Mouse (Mus musculus): ENCODE measurements at regions not wholly inside any gene's neighbourhood (a gene's known extent, or its start where the extent isn't known, plus 50 kb on each side); places are given as distances from the start of the nearest gene placed in this dataset.

DNA sequence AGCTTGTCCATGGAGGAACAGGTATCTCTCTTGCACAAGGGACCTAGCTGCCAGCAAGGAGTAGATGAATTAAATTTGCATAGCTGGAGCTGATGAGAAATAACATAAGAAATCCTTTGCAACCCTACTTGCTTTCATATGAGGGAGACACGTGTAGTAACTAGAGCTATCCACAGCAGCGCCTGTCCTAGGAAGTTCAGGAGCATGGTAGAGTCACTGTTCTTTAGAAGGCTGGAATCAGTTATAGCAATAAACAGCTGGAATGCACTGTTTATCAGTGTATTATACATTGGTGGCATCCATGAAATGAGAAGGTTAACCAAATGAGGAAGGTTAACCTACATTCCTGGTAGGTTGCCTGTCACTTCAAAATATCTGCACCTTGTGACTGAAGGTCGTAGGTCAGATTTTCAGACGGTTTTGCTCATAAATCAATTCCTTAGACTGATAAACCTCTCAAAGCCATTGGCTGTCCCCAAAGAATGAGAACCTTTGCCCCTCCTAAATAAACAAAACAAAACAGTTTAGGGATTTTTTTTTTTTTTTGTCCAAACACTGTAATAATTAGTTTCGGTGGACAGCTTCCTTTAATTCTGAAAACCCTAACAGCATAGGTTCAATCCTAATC lies 60.8 kb downstream of the Plk2 start:
- no peak for TF ChIP-seq CTCF (IDR thresholded peaks at IDR 0.05; ENCODE audit: low read depth, low read length)
- no peak for TF ChIP-seq TAL1 (conservative IDR thresholded peaks at IDR 0.05; ENCODE audit: low read depth, low read length)

Measured in G1E (cell line).